Mouse (Mus musculus) forebrain, embryonic 11.5 days (tissue): ENCODE data around the gene Sobp. TPM values are rescaled to one million over a fixed set of nuclear protein-coding genes. Genes with fewer than 3 reads are reported as not detected.

Experiments used
- ATAC-seq: fragments of 200-750 bp; cut with Nextera tagmentation; replicated peaks from 2 replicates; pipeline ENCODE4 v1.8.0; 2017; ENCODE audit warnings: moderate TSS enrichment; ENCODE audit not compliant: low FRiP score
- DNase-seq: peaks from one replicate; pipeline ENCODE4 v3.0.0-alpha.2; 2017; ENCODE audit warnings: low spot score
- H3K27ac ChIP-seq: fragments of 300-500 bp; sonication (generic); 2 replicates; pipeline ENCODE4 v1.5.1; 2014; ENCODE audit warnings: low read depth, low read length
- H3K27me3 ChIP-seq: fragments of 300-500 bp; sonication (generic); 2 replicates; pipeline ENCODE4 v1.6.1; 2014; ENCODE audit warnings: mild to moderate bottlenecking, low read length, mixed read lengths; ENCODE audit not compliant: control insufficient read depth, insufficient read depth
- H3K36me3 ChIP-seq: fragments of 300-500 bp; sonication (generic); 2 replicates; pipeline ENCODE4 v1.6.1; 2014; ENCODE audit warnings: mild to moderate bottlenecking, low read length, moderate library complexity, mixed read lengths; ENCODE audit not compliant: control insufficient read depth, insufficient read depth
- H3K4me1 ChIP-seq: fragments of 300-500 bp; sonication (generic); replicated peaks from 2 replicates; pipeline ENCODE4 v1.6.1; 2014; ENCODE audit warnings: low read length, mixed read lengths; ENCODE audit not compliant: control insufficient read depth, insufficient read depth
- H3K4me2 ChIP-seq: fragments of 300-500 bp; sonication (generic); 2 replicates; pipeline ENCODE4 v1.6.1; 2014; ENCODE audit warnings: low read depth, mild to moderate bottlenecking, low read length, moderate library complexity, mixed read lengths; ENCODE audit not compliant: severe bottlenecking
- H3K4me3 ChIP-seq: fragments of 300-500 bp; sonication (generic); 2 replicates; pipeline ENCODE4 v1.5.1; 2014; ENCODE audit warnings: low read depth, low read length
- H3K9ac ChIP-seq: fragments of 300-500 bp; sonication (generic); 2 replicates; pipeline ENCODE4 v1.6.1; 2014; ENCODE audit warnings: low read length
- H3K9me3 ChIP-seq: fragments of 300-500 bp; sonication (generic); 2 replicates; pipeline ENCODE4 v1.6.1; 2016; ENCODE audit warnings: low read length, mixed read lengths; ENCODE audit not compliant: control insufficient read depth
- WGBS: fragments of 180-500 bp; shearing (Covaris S2); extraction: QIAGEN DNeasy Blood & Tissue Kit; methylation state at CpG from one replicate; pipeline ENCODE4 v1.1.7; 2014; 5-methylcytosine and 5-hydroxymethylcytosine counted together
- polyA plus RNA-seq: library from polyadenylated mRNA; unstranded; fragments of >200 nt; fragmentation: Nextera tagmentation; extraction: Ambion mirVana; gene quantifications from 2 replicates; pipeline ENCODE4 v1.2.1, GENCODE M21; 2014

The Sobp gene
- polyA plus RNA-seq, 1 experiment from 2014 or later, result 5.5 TPM

DNA sequence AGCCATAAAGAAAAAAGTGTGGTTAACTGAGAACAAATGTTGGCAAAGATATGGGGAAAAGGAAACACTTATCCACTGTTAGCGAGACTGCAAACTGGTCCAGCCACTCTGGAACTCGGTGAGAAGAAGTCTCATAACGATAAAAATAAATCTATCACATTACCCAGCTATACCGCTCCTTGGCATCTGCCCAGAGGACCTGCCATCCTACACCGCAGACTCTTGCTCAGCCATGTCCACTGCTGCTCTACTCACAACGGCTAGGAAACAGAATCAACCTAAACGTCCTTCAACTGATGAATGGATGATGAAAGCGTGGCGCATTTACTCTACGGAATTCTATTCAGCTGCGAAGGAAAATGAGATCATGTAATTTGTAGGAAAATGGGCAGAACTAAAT, 25.9 kb downstream of the Sobp start:
- ATAC-seq, result no peak
- Histone ChIP-seq H3K9ac (no peak overlapping the region), H3K4me1 (no peaks in the 10 kb centered on the region), H3K27ac (no peak overlapping the region), H3K9me3 (no peaks in the 10 kb centered on the region), H3K27me3 (no peaks in the 10 kb centered on the region), H3K4me2 (no peak overlapping the region), H3K36me3 (no peaks in the 10 kb centered on the region; the same call in 1 of the 2 replicates), H3K4me3 (no peak overlapping the region)
- DNase-seq, result no peak
- 89% methylated on average over 11 of the region's 11 CpGs for WGBS

DNA sequence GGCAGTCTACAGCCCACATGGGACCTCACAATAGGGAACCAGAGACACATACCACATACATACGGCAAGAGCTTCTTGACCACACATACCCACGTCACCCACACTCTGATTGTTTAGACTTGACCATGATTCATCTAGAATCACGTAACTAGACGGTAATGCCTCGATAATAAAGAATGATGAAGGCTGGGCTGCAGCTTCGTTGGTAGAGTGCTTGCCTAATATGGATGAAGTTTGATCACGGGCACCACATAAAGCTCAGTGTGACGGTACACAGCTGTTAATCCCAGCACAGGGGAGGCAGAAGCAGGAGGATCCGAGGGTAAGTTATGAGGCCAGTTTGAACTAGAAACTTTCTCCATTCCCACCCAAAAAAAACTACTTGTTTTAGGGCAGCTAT, 31.2 kb downstream of the Sobp start:
- 93% methylated on average over 9 of the region's 9 CpGs for WGBS
- ATAC-seq, result no peak
- no peak overlapping the region for H3K9ac ChIP-seq
- no peaks in the 10 kb centered on the region for H3K4me1 ChIP-seq
- H3K36me3 ChIP-seq, result no peaks in the 10 kb centered on the region; the same call in 1 of the 2 replicates
- no peaks in the 10 kb centered on the region for H3K9me3 ChIP-seq
- H3K27ac ChIP-seq, result no peak overlapping the region
- no peak for DNase-seq
- no peaks in the 10 kb centered on the region for H3K27me3 ChIP-seq
- H3K4me3 ChIP-seq, result no peak overlapping the region
- H3K4me2 ChIP-seq, result no peak overlapping the region

DNA sequence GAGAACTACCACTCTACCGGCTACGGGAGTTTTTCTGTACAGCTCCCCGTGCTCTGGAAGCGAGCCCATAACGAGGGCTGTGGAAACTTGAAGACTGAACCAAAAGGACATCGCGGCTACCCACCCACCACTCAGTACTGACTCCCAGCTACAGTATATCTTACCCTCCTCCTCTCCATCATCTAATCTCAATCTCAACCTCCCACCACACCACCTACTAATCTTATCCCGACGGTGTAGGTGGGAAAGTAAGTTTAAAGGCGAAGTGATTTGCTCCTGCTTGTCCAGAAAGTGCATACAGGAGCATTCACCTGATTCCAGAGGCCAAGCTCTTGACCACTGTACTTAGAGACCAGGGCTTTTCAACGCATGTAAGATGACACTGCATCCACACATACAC, 40.3 kb downstream of the Sobp start:
- 92% methylated on average over 11 of the region's 11 CpGs for WGBS
- H3K27ac ChIP-seq, result no peak overlapping the region
- H3K36me3 ChIP-seq, result no peaks in the 10 kb centered on the region
- H3K9ac ChIP-seq, result no peak overlapping the region
- H3K4me2 ChIP-seq, result no peak overlapping the region
- ATAC-seq, result no peak
- H3K4me3 ChIP-seq, result no peak overlapping the region
- no peak for DNase-seq
- no peaks in the 10 kb centered on the region for H3K4me1 ChIP-seq
- no peaks in the 10 kb centered on the region for H3K9me3 ChIP-seq
- no peaks in the 10 kb centered on the region for H3K27me3 ChIP-seq

DNA sequence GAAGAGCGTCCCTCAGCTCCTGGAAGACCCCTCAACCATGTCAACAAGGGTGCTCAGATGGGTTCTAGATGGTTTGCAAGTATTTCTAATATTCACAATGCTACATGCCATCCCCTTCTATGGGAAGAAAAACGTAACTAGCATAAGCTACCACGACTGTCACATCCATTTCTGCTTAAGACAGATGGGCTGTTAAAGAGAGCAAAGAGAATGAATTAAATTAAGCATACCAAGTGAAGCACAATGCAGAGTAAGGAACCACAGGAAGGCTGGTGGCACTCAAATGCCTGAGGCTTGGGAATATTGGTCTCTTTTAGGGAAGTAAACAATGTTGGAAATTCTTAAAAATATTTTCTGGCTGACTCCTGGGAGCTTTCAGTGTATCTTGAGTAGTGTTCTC, 45.6 kb downstream of the Sobp start:
- no peak overlapping the region for H3K4me3 ChIP-seq
- ATAC-seq (no peak), DNase-seq (no peak)
- H3K4me1 ChIP-seq, result peaks cover 2% of the 10 kb centered on the region; the same call in 1 of the 2 replicates
- H3K27me3 ChIP-seq, result no peaks in the 10 kb centered on the region
- H3K9me3 ChIP-seq, result no peaks in the 10 kb centered on the region
- H3K4me2 ChIP-seq, result no peak overlapping the region
- 75% methylated on average over 3 of the region's 3 CpGs for WGBS
- no peak overlapping the region for H3K9ac ChIP-seq
- no peaks in the 10 kb centered on the region for H3K36me3 ChIP-seq
- H3K27ac ChIP-seq, result no peak overlapping the region

GRCm38 (mm10) chr10:43124561-43124960, 49.8 kb downstream of the Sobp start:
- Histone ChIP-seq H3K27ac (no peak overlapping the region; the same call in 1 of the 2 replicates), H3K9me3 (no peaks in the 10 kb centered on the region), H3K4me2 (no peak overlapping the region), H3K27me3 (no peaks in the 10 kb centered on the region), H3K4me1 (peaks cover 5% of the 10 kb centered on the region; the same call in 1 of the 2 replicates), H3K4me3 (no peak overlapping the region), H3K36me3 (no peaks in the 10 kb centered on the region), H3K9ac (no peak overlapping the region)
- no peak for ATAC-seq
- DNase-seq, result no peak
- WGBS, result 60% methylated on average over 7 of the region's 7 CpGs

DNA sequence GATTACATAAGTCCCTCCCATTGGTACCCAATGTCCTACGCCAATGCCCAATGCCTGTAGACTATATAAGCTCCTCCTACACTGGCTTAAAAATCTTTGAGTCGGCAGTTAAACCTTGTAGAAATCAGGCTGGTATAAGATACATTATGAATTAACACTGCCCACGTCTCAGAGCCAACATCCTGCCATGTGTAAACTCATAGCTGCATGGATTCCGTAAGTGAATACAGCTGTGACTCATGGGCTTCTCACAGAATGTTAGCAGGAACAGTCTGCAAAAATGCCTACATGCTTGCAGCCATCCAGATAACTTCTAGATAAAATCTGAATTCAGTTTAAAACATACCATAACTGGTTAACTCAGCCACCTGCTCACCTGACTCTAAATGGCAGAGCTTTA, 50.2 kb downstream of the Sobp start:
- Histone ChIP-seq H3K36me3 (no peaks in the 10 kb centered on the region), H3K4me3 (no peak overlapping the region), H3K9me3 (no peaks in the 10 kb centered on the region), H3K4me1 (peaks cover 5% of the 10 kb centered on the region; the same call in 1 of the 2 replicates), H3K27ac (peak overlapping the region; percentile 37; the same call in 1 of the 2 replicates), H3K27me3 (no peaks in the 10 kb centered on the region), H3K9ac (no peak overlapping the region), H3K4me2 (no peak overlapping the region)
- WGBS, result 87% methylated on average over 4 of the region's 4 CpGs
- DNase-seq, result no peak
- no peak for ATAC-seq

- Histone ChIP-seq H3K27ac (no peak overlapping the region), H3K27me3 (no peaks in the 10 kb centered on the region), H3K4me3 (no peak overlapping the region), H3K9ac (no peak overlapping the region), H3K4me1 (peaks cover 5% of the 10 kb centered on the region; the same call in 1 of the 2 replicates), H3K4me2 (no peak overlapping the region), H3K36me3 (no peaks in the 10 kb centered on the region), H3K9me3 (no peaks in the 10 kb centered on the region)
- ATAC-seq (no peak), DNase-seq (no peak)
- 89% methylated on average over 6 of the region's 6 CpGs for WGBS
Measured at GRCm38 (mm10) chr10:43123422-43123821, 50.9 kb downstream of the Sobp start.

- no peaks in the 10 kb centered on the region for H3K36me3 ChIP-seq
- no peaks in the 10 kb centered on the region for H3K27me3 ChIP-seq
- DNase-seq (no peak), ATAC-seq (no peak)
- H3K4me1 ChIP-seq, result peaks cover 5% of the 10 kb centered on the region; the same call in 1 of the 2 replicates
- no peak overlapping the region for H3K4me2 ChIP-seq
- H3K9ac ChIP-seq, result no peak overlapping the region
- WGBS, result 32% methylated on average over 8 of the region's 8 CpGs
- H3K9me3 ChIP-seq, result no peaks in the 10 kb centered on the region
- H3K4me3 ChIP-seq, result no peak overlapping the region
- H3K27ac ChIP-seq, result no peak overlapping the region
Measured at GRCm38 (mm10) chr10:43120688-43121450, 53.5 kb downstream of the Sobp start.
